Mouse (Mus musculus): ENCODE measurements around the gene Crygb. TPM values are rescaled to one million over a fixed set of nuclear protein-coding genes. Genes with fewer than 3 reads are reported as not detected.
A peak's percentile ranks its signal among the peaks of the same experiment; 100 is the strongest.

Crygb gene
- polyA plus RNA-seq, 1 experiment from 2014 or later = 1.1 TPM

- WGBS = 63% methylated on average over 25 of the region's 25 CpGs
- H3K4me1 ChIP-seq = no peaks in the 10 kb centered on the region
- no peak overlapping the region for H3K4me3 ChIP-seq
- peak overlapping the region; percentile 15; the same call in 1 of the 2 replicates for H3K4me2 ChIP-seq
- H3K36me3 ChIP-seq = no peaks in the 10 kb centered on the region
- no peak overlapping the region for H3K27ac ChIP-seq (replicated peaks)
- H3K9ac ChIP-seq = no peak overlapping the region
- no peaks in the 10 kb centered on the region for H3K9me3 ChIP-seq
- no peak for ATAC-seq (ENCODE audit: extremely low read depth, insufficient number of reproducible peaks, low FRiP score, low TSS enrichment)
- H3K27me3 ChIP-seq (replicated peaks) = no peaks in the 10 kb centered on the region
Observed at GRCm38 (mm10) chr1:65109756-65110435, 27.8 kb upstream of the Crygb start.

GRCm38 (mm10) chr1:65109196-65109595 is 27.1 kb upstream of the Crygb start:
- Histone ChIP-seq H3K27me3 (replicated peaks) (no peaks in the 10 kb centered on the region), H3K9me3 (no peaks in the 10 kb centered on the region), H3K9ac (no peak overlapping the region), H3K4me2 (no peak overlapping the region), H3K36me3 (no peaks in the 10 kb centered on the region), H3K4me1 (no peaks in the 10 kb centered on the region), H3K4me3 (no peak overlapping the region), H3K27ac (replicated peaks) (no peak overlapping the region)
- 82% methylated on average over 8 of the region's 8 CpGs for WGBS
- ATAC-seq (ENCODE audit: extremely low read depth, insufficient number of reproducible peaks, low FRiP score, low TSS enrichment) = no peak

GRCm38 (mm10) chr1:65107654-65108279 is 25.7 kb upstream of the Crygb start:
- no peak overlapping the region for H3K27ac ChIP-seq (replicated peaks)

GRCm38 (mm10) chr1:65103273-65103672 is 21.2 kb upstream of the Crygb start, which contains the start of gene Cryga:
Gene Cryga, minus strand, starts transcription at chr1:65103373.
- 79% methylated on average over 11 of the region's 11 CpGs for WGBS
- H3K27ac ChIP-seq (replicated peaks) = no peak within 1 kb of the TSS
- ATAC-seq (ENCODE audit: extremely low read depth, insufficient number of reproducible peaks, low FRiP score, low TSS enrichment) = no peak
- no peak within 1 kb of the TSS for H3K9ac ChIP-seq
- no peaks in the 10 kb centered on the region for H3K9me3 ChIP-seq
- no peak within 1 kb of the TSS for H3K4me2 ChIP-seq
- H3K27me3 ChIP-seq (replicated peaks) = no peaks in the 10 kb centered on the region
- no peaks in the 10 kb centered on the region for H3K36me3 ChIP-seq
- H3K4me1 ChIP-seq = no peaks in the 10 kb centered on the region
- H3K4me3 ChIP-seq = no peak within 1 kb of the TSS

More at GRCm38 (mm10) chr1:65107654-65108279, 25.7 kb upstream of the Crygb start:
- Histone ChIP-seq H3K9ac (no peak overlapping the region), H3K9me3 (no peaks in the 10 kb centered on the region), H3K27me3 (replicated peaks) (no peaks in the 10 kb centered on the region), H3K4me1 (no peaks in the 10 kb centered on the region), H3K4me3 (no peak overlapping the region), H3K36me3 (no peaks in the 10 kb centered on the region), H3K4me2 (no peak overlapping the region)
- ATAC-seq (ENCODE audit: extremely low read depth, insufficient number of reproducible peaks, low FRiP score, low TSS enrichment) = no peak
- 84% methylated on average over 10 of the region's 10 CpGs for WGBS

GRCm38 (mm10) chr1:65096953-65097352 is 14.9 kb upstream of the Crygb start:
- ATAC-seq (ENCODE audit: extremely low read depth, insufficient number of reproducible peaks, low FRiP score, low TSS enrichment) = no peak
- Histone ChIP-seq H3K36me3 (no peaks in the 10 kb centered on the region), H3K4me1 (no peaks in the 10 kb centered on the region), H3K9ac (no peak overlapping the region), H3K27ac (replicated peaks) (no peak overlapping the region), H3K4me3 (no peak overlapping the region), H3K9me3 (no peaks in the 10 kb centered on the region), H3K4me2 (no peak overlapping the region), H3K27me3 (replicated peaks) (no peaks in the 10 kb centered on the region)
- 77% methylated on average over 3 of the region's 3 CpGs for WGBS

GRCm38 (mm10) chr1:65091566-65091965 is 9.5 kb upstream of the Crygb start:
- Histone ChIP-seq H3K36me3 (no peaks in the 10 kb centered on the region), H3K9ac (no peak overlapping the region), H3K9me3 (no peaks in the 10 kb centered on the region), H3K4me2 (no peak overlapping the region), H3K27ac (replicated peaks) (no peak overlapping the region), H3K27me3 (replicated peaks) (no peaks in the 10 kb centered on the region), H3K4me1 (no peaks in the 10 kb centered on the region), H3K4me3 (no peak overlapping the region)
- 83% methylated on average over 3 of the region's 3 CpGs for WGBS
- no peak for ATAC-seq (ENCODE audit: extremely low read depth, insufficient number of reproducible peaks, low FRiP score, low TSS enrichment)

GRCm38 (mm10) chr1:65090370-65090769 is 8.3 kb upstream of the Crygb start:
- no peak for ATAC-seq (ENCODE audit: extremely low read depth, insufficient number of reproducible peaks, low FRiP score, low TSS enrichment)
- H3K4me3 ChIP-seq = no peak overlapping the region
- H3K9me3 ChIP-seq = no peaks in the 10 kb centered on the region
- H3K9ac ChIP-seq = no peak overlapping the region
- H3K27me3 ChIP-seq (replicated peaks) = no peaks in the 10 kb centered on the region
- 48% methylated on average over 2 of the region's 2 CpGs for whole genome bisulfite sequencing
- H3K36me3 ChIP-seq = no peaks in the 10 kb centered on the region
- H3K27ac ChIP-seq (replicated peaks) = no peak overlapping the region
- H3K4me2 ChIP-seq = no peak overlapping the region
- no peaks in the 10 kb centered on the region for H3K4me1 ChIP-seq

- Histone ChIP-seq H3K27ac (replicated peaks) (no peak overlapping the region), H3K9me3 (no peaks in the 10 kb centered on the region), H3K36me3 (no peaks in the 10 kb centered on the region), H3K4me3 (no peak overlapping the region), H3K4me1 (no peaks in the 10 kb centered on the region), H3K9ac (no peak overlapping the region), H3K4me2 (no peak overlapping the region), H3K27me3 (replicated peaks) (no peaks in the 10 kb centered on the region)
- WGBS = 62% methylated on average over 6 of the region's 6 CpGs
- no peak for ATAC-seq (ENCODE audit: extremely low read depth, insufficient number of reproducible peaks, low FRiP score, low TSS enrichment)
Observed at GRCm38 (mm10) chr1:65088567-65089356, 6.7 kb upstream of the Crygb start.

- 11% methylated on average over 5 of the region's 5 CpGs for WGBS
- H3K9me3 ChIP-seq = 0 out of 2 replicates have a peak, but pooled peaks cover 4% of the 10 kb centered on the region
- H3K27ac ChIP-seq (replicated peaks) = no peak overlapping the region
- no peak overlapping the region for H3K9ac ChIP-seq
- peaks cover 5% of the 10 kb centered on the region; the same call in 1 of the 2 replicates for H3K4me1 ChIP-seq
- H3K36me3 ChIP-seq = no peaks in the 10 kb centered on the region
- ATAC-seq (ENCODE audit: extremely low read depth, insufficient number of reproducible peaks, low FRiP score, low TSS enrichment) = no peak
- no peak overlapping the region for H3K4me3 ChIP-seq
- H3K27me3 ChIP-seq (replicated peaks) = no peaks in the 10 kb centered on the region
- H3K4me2 ChIP-seq = no peak overlapping the region
Observed at GRCm38 (mm10) chr1:65075607-65076006, 6.5 kb downstream of the Crygb start.

GRCm38 (mm10) chr1:65073589-65073988 is 8.5 kb downstream of the Crygb start, which contains the start of gene Crygc:
Gene Crygc, minus strand, starts transcription at chr1:65073689.
- Histone ChIP-seq H3K4me2 (0 out of 2 replicates have a peak within 1 kb of the TSS, but pooled peaks have one; percentile 16), H3K27ac (replicated peaks) (no peak within 1 kb of the TSS), H3K36me3 (no peaks in the 10 kb centered on the region), H3K4me1 (peaks cover 5% of the 10 kb centered on the region; the same call in 1 of the 2 replicates), H3K9ac (no peak within 1 kb of the TSS), H3K27me3 (replicated peaks) (no peaks in the 10 kb centered on the region), H3K4me3 (no peak within 1 kb of the TSS), H3K9me3 (0 out of 2 replicates have a peak, but pooled peaks cover 2% of the 10 kb centered on the region)
- 66% methylated on average over 6 of the region's 6 CpGs for WGBS
- no peak for ATAC-seq (ENCODE audit: extremely low read depth, insufficient number of reproducible peaks, low FRiP score, low TSS enrichment)

GRCm38 (mm10) chr1:65067842-65068241 is 14.2 kb downstream of the Crygb start:
- Histone ChIP-seq H3K36me3 (no peaks in the 10 kb centered on the region), H3K4me1 (no peaks in the 10 kb centered on the region), H3K4me2 (no peak overlapping the region), H3K27me3 (replicated peaks) (no peaks in the 10 kb centered on the region), H3K9ac (no peak overlapping the region), H3K27ac (replicated peaks) (no peak overlapping the region), H3K4me3 (no peak overlapping the region), H3K9me3 (no peaks in the 10 kb centered on the region)
- no peak for ATAC-seq (ENCODE audit: extremely low read depth, insufficient number of reproducible peaks, low FRiP score, low TSS enrichment)

Data from heart, embryonic 13.5 days (tissue).